Mouse (Mus musculus) C2C12 (cell line): ENCODE data around the gene Acta2. TPM values are rescaled to one million over a fixed set of nuclear protein-coding genes. Genes with fewer than 3 reads are reported as not detected.

Experiments used
- H3K27me3 ChIP-seq: one replicate; pipeline ENCODE4 v1.6.1; 2011; ENCODE audit not compliant: control insufficient read depth, insufficient read depth, insufficient read length
- H3K36me3 ChIP-seq: one replicate; pipeline ENCODE4 v1.6.1; 2011; ENCODE audit not compliant: control insufficient read depth, insufficient read depth
- H3K4me3 ChIP-seq: one replicate; pipeline ENCODE4 v1.5.1; 2011; ENCODE audit warnings: mild to moderate bottlenecking, control low read depth; ENCODE audit not compliant: poor library complexity, insufficient read depth, severe bottlenecking
- H3K79me2 ChIP-seq: one replicate; pipeline ENCODE4 v1.6.1; 2011; ENCODE audit not compliant: control insufficient read depth, insufficient read depth
- H3K79me3 ChIP-seq: one replicate; pipeline ENCODE4 v1.6.1; 2011; ENCODE audit warnings: low read depth, control low read depth
- H3ac ChIP-seq: one replicate; pipeline ENCODE3; 2011; ENCODE audit warnings: low read depth; ENCODE audit not compliant: control insufficient read depth, insufficient read length
- CEBPB ChIP-seq: IDR thresholded peaks from one replicate; pipeline ENCODE4 v1.6.1; 2011; ENCODE audit warnings: low read depth, mild to moderate bottlenecking, control low read depth, moderate library complexity
- CTCF ChIP-seq: IDR thresholded peaks from one replicate; pipeline ENCODE4 v1.5.1; 2011; ENCODE audit not compliant: control insufficient read depth, insufficient read depth, insufficient read length
- FOSL1 ChIP-seq: IDR thresholded peaks from one replicate; pipeline ENCODE4 v1.8.0; 2011; ENCODE audit warnings: mild to moderate bottlenecking, low read length; ENCODE audit not compliant: poor library complexity, insufficient read depth, severe bottlenecking
- MAX ChIP-seq: IDR thresholded peaks from one replicate; pipeline ENCODE4 v1.6.1; 2011; ENCODE audit warnings: mild to moderate bottlenecking, control low read depth
- MYOD1 ChIP-seq: IDR thresholded peaks from one replicate; pipeline ENCODE4 v1.6.1; 2011; ENCODE audit warnings: low read depth; ENCODE audit not compliant: control insufficient read depth, insufficient read length
- MYOG ChIP-seq: IDR thresholded peaks from one replicate; pipeline ENCODE4 v1.6.1; 2011; ENCODE audit not compliant: control insufficient read depth, insufficient read length; ENCODE audit errors: extremely low read depth
- USF1 ChIP-seq: IDR thresholded peaks from one replicate; pipeline ENCODE4 v1.6.1; 2011; ENCODE audit warnings: low read depth, mild to moderate bottlenecking, control low read depth, moderate library complexity
- polyA plus RNA-seq: library from polyadenylated mRNA; unstranded; fragments of >200 nt; fragmentation: generic; extraction: Trizol; gene quantifications from one replicate; pipeline ENCODE4 v1.2.1, GENCODE M21; 2012; ENCODE audit warnings: missing spikeins

Acta2 gene
- polyA plus RNA-seq, 1 experiment, result 1,987 TPM

DNA sequence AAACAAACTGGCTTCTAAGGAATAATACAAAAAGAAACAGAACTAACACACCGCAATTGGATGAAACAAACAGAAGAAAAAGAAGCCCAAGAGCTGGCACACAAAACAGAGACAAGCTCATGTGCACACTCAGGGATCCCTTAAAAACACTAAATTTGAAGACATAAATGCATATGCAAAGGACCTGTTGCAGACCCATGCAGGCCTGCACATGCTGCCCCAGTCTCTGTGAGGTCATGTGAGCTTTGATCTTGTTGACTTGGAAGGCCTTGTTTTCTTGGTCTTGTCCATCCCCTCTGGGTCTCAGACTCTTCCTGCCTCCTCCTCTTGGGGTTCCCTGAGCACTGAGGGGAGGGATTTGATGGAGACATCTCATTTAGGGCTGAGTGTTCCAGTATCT is 33.3 kb upstream of the Acta2 start:
- no peak overlapping the region for H3ac ChIP-seq

GRCm38 (mm10) chr19:34287656-34288415 is 32.4 kb upstream of the Acta2 start:
- Histone ChIP-seq H3K36me3 (no peaks in the 10 kb centered on the region), H3ac (no peak overlapping the region), H3K79me3 (no peaks in the 10 kb centered on the region), H3K79me2 (no peaks in the 10 kb centered on the region), H3K4me3 (no peak overlapping the region), H3K27me3 (no peaks in the 10 kb centered on the region)
- TF ChIP-seq CEBPB (no peak), MYOD1 (no peak), CTCF (no peak), FOSL1 (no peak), MYOG (no peak), USF1 (no peak), MAX (no peak)

More for the DNA sequence above, 33.3 kb upstream of the Acta2 start:
- Histone ChIP-seq H3K79me3 (no peaks in the 10 kb centered on the region), H3K4me3 (no peak overlapping the region), H3K27me3 (no peaks in the 10 kb centered on the region), H3K79me2 (no peaks in the 10 kb centered on the region), H3K36me3 (no peaks in the 10 kb centered on the region)
- TF ChIP-seq USF1 (no peak), MAX (no peak), MYOD1 (no peak)

DNA sequence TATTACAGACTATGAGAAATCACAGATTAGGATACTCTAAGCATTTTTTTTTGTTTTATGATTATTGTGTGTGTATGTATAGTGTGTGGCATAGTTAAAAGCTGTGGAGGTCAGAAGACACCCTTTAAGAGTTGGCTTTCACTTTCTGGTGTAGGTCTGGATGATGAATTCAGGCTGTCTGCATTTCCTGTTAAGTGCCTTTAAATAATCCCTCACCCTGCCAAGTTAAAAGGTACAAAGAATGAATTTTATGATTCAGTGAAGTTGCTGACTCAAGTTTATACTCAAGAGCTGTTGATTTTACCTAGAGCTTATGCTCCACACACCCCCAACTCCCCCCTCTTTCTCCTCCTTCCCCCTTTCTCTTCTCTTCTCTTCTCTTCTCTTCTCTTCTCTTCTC is 31.8 kb upstream of the Acta2 start:
- TF ChIP-seq MAX (no peak), MYOD1 (no peak), MYOG (no peak), USF1 (no peak), CEBPB (no peak), FOSL1 (no peak), CTCF (no peak)
- Histone ChIP-seq H3K79me2 (no peaks in the 10 kb centered on the region), H3K4me3 (no peak overlapping the region)

DNA sequence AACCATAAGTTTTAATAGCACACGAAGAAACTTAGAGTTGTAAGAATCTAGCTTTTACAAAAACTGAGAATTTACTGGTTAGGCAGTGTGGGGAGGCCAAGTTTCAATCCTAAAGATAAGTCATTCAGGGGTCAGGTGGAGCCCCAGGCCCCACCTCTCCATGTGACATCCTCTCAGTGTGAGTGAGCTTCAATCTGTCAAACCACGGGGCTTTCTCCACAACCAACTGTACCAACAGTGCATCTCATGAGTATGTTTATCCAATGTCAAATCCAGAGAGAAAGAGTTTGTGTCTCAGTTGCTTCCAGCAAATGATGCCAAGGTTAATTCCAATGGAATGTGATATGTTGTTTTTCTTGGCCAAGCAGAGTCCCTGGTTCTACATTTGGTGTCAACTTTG is 29.4 kb upstream of the Acta2 start:
- Histone ChIP-seq H3K79me2 (no peaks in the 10 kb centered on the region), H3K36me3 (no peaks in the 10 kb centered on the region), H3ac (no peak overlapping the region), H3K79me3 (no peaks in the 10 kb centered on the region), H3K4me3 (no peak overlapping the region), H3K27me3 (no peaks in the 10 kb centered on the region)
- TF ChIP-seq MYOD1, result no peak
- no peak for TF ChIP-seq MAX
- TF ChIP-seq USF1, result peak; percentile 10

More for the DNA sequence above, 31.8 kb upstream of the Acta2 start:
- no peak overlapping the region for H3ac ChIP-seq
- no peaks in the 10 kb centered on the region for H3K36me3 ChIP-seq
- H3K27me3 ChIP-seq, result no peaks in the 10 kb centered on the region
- no peaks in the 10 kb centered on the region for H3K79me3 ChIP-seq

DNA sequence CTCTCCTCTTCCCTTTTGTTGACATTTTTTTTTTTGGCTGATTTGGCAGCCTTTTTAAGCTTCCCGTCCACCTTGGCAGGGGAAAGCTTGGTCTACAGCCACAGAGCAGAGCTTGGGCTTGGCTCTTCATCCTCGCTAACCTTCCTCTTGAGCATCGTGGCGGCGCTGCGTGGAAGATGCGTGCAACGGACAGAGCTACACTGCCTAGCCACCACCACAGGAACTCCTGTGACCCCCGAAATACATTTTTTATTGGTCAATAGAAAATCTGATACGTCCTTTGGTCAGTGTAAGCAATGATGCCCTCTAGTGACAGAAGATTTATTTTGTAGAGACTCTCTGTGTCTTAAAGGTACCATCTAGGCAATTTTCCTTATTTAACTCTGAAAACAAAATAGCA is 29.0 kb upstream of the Acta2 start:
- Histone ChIP-seq H3K79me3 (no peaks in the 10 kb centered on the region), H3K36me3 (no peaks in the 10 kb centered on the region), H3ac (no peak overlapping the region), H3K79me2 (no peaks in the 10 kb centered on the region), H3K4me3 (no peak overlapping the region), H3K27me3 (no peaks in the 10 kb centered on the region)
- TF ChIP-seq MYOD1 (no peak), MYOG (no peak), USF1 (no peak), FOSL1 (no peak), MAX (no peak), CTCF (no peak), CEBPB (no peak)

DNA sequence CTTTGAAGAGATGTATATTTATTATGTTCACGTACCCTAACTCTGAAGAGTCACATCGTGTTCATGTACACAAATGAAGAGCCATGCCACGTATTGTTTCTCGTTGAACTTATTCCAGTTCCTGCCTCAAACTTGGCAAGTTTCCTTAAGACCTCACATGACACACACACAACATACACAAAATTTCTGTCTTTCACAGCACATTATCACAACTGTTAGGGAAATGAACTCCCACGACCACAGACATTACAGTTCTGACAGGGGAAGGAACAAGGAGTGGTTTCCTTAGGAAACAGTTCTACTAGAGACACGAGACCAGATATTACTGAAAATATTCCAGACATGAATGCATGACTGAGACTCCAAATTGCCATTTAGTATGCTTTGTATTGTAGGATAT is 28.2 kb upstream of the Acta2 start:
- Histone ChIP-seq H3K27me3 (no peaks in the 10 kb centered on the region), H3K36me3 (no peaks in the 10 kb centered on the region), H3K79me3 (no peaks in the 10 kb centered on the region), H3K79me2 (no peaks in the 10 kb centered on the region), H3K4me3 (no peak overlapping the region), H3ac (no peak overlapping the region)
- TF ChIP-seq FOSL1, result no peak
- no peak for TF ChIP-seq MYOD1
- TF ChIP-seq CEBPB, result no peak
- TF ChIP-seq USF1, result no peak
- no peak for TF ChIP-seq MAX
- no peak for TF ChIP-seq CTCF
- no peak for TF ChIP-seq MYOG
